Mouse (Mus musculus): Measurements from ENCODE around the gene Ccdc102a. TPM values are rescaled to one million over a fixed set of nuclear protein-coding genes. Genes with fewer than 3 reads are reported as not detected.
A peak's percentile ranks its signal among the peaks of the same experiment; 100 is the strongest.

Gene Ccdc102a
- total RNA-seq, 2 experiments from 2014 or later: 0.85 TPM; not detected in 1

- ATAC-seq (replicated peaks; ENCODE audit: low FRiP score, low TSS enrichment, poor library complexity, severe bottlenecking): no peak
Measured at GRCm38 (mm10) chr8:94923405-94923804, 5.5 kb upstream of the Ccdc102a start, which contains the start of gene Adgrg5. Gene Adgrg5, plus strand, starts transcription at chr8:94923694.

GRCm38 (mm10) chr8:94922602-94923001, 4.7 kb upstream of the Ccdc102a start:
- ATAC-seq (replicated peaks; ENCODE audit: low FRiP score, low TSS enrichment, poor library complexity, severe bottlenecking): peak; percentile 72

GRCm38 (mm10) chr8:94922176-94922575, 4.3 kb upstream of the Ccdc102a start:
- ATAC-seq (replicated peaks; ENCODE audit: low FRiP score, low TSS enrichment, poor library complexity, severe bottlenecking): no peak

GRCm38 (mm10) chr8:94919256-94919655, 1.4 kb upstream of the Ccdc102a start:
- no peak for ATAC-seq (replicated peaks; ENCODE audit: low FRiP score, low TSS enrichment, poor library complexity, severe bottlenecking)

- ATAC-seq (replicated peaks; ENCODE audit: low FRiP score, low TSS enrichment, poor library complexity, severe bottlenecking): peak; percentile 70
Measured at GRCm38 (mm10) chr8:94917352-94917751, 546 bp downstream of the Ccdc102a start.

- ATAC-seq (replicated peaks; ENCODE audit: low FRiP score, low TSS enrichment, poor library complexity, severe bottlenecking): no peak
Measured at GRCm38 (mm10) chr8:94916960-94917324, 956 bp downstream of the Ccdc102a start.

GRCm38 (mm10) chr8:94916311-94916959, 1.5 kb downstream of the Ccdc102a start:
- 0 out of 2 replicates have a peak, but pooled peaks have one; percentile 5 for ATAC-seq (replicated peaks; ENCODE audit: low FRiP score, low TSS enrichment, poor library complexity, severe bottlenecking)

GRCm38 (mm10) chr8:94914701-94915101, 3.2 kb downstream of the Ccdc102a start:
- no peak for ATAC-seq (replicated peaks; ENCODE audit: low FRiP score, low TSS enrichment, poor library complexity, severe bottlenecking)

GRCm38 (mm10) chr8:94914256-94914655, 3.6 kb downstream of the Ccdc102a start:
- ATAC-seq (replicated peaks; ENCODE audit: low FRiP score, low TSS enrichment, poor library complexity, severe bottlenecking): no peak

GRCm38 (mm10) chr8:94913061-94913660, 4.7 kb downstream of the Ccdc102a start:
- ATAC-seq (replicated peaks; ENCODE audit: low FRiP score, low TSS enrichment, poor library complexity, severe bottlenecking): no peak

GRCm38 (mm10) chr8:94908847-94909246, 9.1 kb downstream of the Ccdc102a start:
- ATAC-seq (replicated peaks; ENCODE audit: low FRiP score, low TSS enrichment, poor library complexity, severe bottlenecking): peak; percentile 67

GRCm38 (mm10) chr8:94907591-94908300, 10.2 kb downstream of the Ccdc102a start:
- no peak for ATAC-seq (replicated peaks; ENCODE audit: low FRiP score, low TSS enrichment, poor library complexity, severe bottlenecking)

- ATAC-seq (replicated peaks; ENCODE audit: low FRiP score, low TSS enrichment, poor library complexity, severe bottlenecking): no peak
Measured at GRCm38 (mm10) chr8:94904450-94905175, 13.3 kb downstream of the Ccdc102a start.

GRCm38 (mm10) chr8:94903709-94904108, 14.2 kb downstream of the Ccdc102a start:
- no peak for ATAC-seq (replicated peaks; ENCODE audit: low FRiP score, low TSS enrichment, poor library complexity, severe bottlenecking)

- ATAC-seq (replicated peaks; ENCODE audit: low FRiP score, low TSS enrichment, poor library complexity, severe bottlenecking): no peak
Measured at GRCm38 (mm10) chr8:94901031-94901430, 16.9 kb downstream of the Ccdc102a start.

GRCm38 (mm10) chr8:94900617-94901016, 17.3 kb downstream of the Ccdc102a start:
- ATAC-seq (replicated peaks; ENCODE audit: low FRiP score, low TSS enrichment, poor library complexity, severe bottlenecking): no peak

- ATAC-seq (replicated peaks; ENCODE audit: low FRiP score, low TSS enrichment, poor library complexity, severe bottlenecking): peak; percentile 98
Measured at GRCm38 (mm10) chr8:94899262-94899661, 18.6 kb downstream of the Ccdc102a start.

- ATAC-seq (replicated peaks; ENCODE audit: low FRiP score, low TSS enrichment, poor library complexity, severe bottlenecking): no peak
Measured at GRCm38 (mm10) chr8:94892917-94893316, 25.0 kb downstream of the Ccdc102a start.

- ATAC-seq (replicated peaks; ENCODE audit: low FRiP score, low TSS enrichment, poor library complexity, severe bottlenecking): peak; percentile 54; the same call in 1 of the 2 replicates
Measured at GRCm38 (mm10) chr8:94888383-94889036, 29.4 kb downstream of the Ccdc102a start.
